Mouse (Mus musculus) right cerebral cortex, postnatal 10 days (tissue): Measurements from ENCODE around the gene Dnah1.

Experiments
- DNase-seq, 2 experiments: peaks; one replicate each; pipeline ENCODE4 v3.0.0; 2021; ENCODE audit warnings: low spot score in 2 of 2

Gene Dnah1

DNA sequence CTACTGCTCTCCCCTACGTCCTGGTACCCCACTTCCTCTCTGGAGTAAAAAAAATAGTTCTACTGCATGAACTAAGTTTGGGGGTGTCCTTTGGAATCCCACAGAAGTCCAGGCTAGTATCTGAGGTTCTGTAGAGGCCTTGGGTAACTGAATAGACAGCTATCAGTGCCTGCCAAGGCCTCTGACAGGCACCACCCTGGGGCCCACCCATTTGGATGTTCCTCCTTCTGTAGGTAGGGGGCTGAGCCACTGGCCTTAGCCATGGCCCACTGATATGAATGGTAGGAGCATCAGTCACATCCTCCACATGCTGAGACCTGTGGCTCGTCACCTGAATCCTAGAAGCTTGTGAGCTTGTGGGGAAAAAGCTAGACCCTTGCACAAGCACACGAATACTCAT is 5.9 kb downstream of the Dnah1 start:
- DNase-seq, result no peak

DNA sequence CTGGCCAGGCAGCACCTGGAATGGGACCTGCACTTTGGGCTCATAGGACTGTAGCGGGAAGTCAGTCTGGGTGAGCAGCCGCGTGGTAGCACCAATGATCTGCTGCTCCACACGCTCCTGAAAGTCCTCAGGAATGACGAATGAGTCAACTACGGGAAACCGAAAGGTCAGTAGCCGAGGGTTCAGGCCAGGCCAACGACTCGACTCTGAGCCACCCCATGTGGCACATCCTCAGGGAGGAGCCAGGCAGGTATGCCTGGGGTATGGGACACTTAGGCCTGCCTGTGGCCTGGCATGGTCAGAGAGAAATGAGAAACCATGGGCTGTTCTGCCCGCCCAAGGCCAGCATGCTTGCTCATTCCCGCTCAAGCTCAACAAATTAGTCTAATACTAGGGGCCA is 7.1 kb downstream of the Dnah1 start:
- no peak for DNase-seq

DNA sequence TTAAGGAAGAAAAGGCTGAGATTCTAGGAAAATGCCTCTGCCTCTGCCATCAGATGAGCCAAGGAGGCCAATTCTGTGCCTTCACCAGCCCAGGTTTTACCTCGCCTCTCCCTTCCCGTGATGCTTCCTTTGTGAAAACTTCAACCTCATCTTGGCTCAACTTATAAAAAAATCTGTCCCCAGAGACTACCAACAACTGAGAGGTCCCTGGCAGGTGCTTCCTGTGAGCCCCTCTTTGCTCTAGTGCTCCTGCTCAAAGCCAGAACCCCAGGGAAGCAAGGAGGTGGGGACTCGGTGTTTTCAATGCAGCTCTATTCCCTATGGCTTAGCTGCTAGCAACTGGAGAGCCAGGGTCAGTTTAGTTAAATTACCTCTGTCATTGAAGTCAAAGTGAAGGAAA is 10.5 kb downstream of the Dnah1 start:
- DNase-seq, result no peak

DNA sequence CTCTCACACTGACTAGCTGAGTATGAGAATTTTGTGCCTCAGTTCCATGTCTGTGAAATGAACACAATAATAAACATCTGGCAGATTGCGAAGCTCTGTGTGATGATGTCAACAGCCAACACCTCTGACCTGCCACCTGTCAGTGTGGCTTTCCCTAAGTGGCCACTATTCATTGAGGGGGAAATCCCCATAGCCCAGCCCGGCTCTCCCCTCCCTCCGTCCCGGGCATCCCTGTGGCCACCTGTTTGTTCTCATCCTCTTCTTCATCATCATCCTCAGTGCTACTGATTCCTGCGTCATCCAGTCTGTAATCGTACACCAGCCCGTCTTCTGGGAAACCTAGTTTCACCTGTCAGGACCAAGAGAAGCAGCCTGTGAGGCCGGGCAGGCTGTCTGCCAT is 38.0 kb downstream of the Dnah1 start:
- DNase-seq, result no peak

DNA sequence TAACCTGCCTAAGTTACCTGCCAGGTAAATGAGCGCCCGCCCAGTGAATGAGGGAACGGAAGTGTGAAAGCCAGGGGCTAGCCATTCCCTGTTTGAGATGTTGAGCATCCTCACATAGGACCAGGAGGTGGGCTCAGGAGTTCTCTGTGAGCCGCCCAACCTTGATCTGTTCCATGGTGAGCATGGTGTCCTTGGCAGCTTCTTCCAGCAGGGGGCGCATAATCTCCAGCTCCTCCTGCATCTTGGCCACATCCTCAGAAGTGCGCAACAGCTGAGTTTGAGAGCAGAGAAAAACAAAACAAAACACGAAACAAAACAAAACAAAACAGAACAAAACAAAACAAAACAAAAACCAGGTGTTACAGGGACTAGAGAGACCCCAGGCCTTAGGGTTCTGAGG is 51.5 kb downstream of the Dnah1 start:
- DNase-seq, result peak; percentile 82 to 87

DNA sequence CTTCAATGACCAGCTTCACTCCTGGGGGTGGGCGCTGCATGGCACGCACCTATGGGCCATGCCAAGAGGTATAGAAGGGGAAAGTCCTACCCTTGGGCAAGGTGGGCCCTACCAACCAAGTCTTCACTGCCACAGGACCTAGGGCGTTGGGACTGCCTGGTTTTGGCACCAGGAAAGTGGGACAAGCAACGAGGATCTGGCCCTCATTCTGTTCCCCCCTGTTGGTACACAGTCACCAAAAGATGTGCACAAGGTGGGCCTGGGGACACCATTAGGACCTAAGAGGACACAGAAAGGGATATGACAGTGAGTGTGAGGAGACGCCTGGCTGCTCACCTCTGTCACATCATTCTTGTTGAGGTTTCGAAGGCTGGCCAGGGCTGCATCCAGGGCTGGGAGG is 52.6 kb downstream of the Dnah1 start:
- DNase-seq, result no peak

DNA sequence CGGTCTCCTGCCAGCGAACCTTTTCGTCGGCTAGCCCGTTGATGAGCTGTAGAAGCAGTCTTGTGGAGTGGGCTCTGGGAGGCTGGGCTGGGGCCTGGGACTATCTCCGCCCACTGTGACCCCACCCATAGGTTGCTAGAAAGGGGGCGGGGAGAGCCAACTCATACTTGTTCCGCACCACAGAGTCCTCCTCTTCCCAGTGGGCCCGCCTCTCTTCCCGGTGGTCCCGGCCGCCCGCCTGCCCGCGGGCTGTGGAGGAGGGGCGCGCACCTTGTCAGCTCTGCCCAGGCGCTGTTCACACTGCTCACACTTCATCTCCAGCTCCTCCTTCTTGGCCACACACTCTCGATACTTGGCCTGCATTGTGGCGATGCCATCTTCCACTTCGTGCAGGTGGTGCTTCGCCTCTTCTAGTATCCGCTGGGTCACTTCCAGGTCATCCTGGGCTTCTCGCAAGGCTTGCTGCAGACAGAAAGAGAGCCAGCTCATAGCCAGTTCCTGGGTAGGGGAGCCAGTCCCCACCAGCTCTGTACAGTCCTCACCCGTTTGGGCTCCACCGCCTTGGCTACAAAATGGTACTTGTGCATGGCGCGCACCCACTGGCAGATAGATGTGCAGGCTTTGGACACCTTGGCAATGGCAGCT is 54.1 kb downstream of the Dnah1 start:
- DNase-seq, result peak; percentile 76

DNA sequence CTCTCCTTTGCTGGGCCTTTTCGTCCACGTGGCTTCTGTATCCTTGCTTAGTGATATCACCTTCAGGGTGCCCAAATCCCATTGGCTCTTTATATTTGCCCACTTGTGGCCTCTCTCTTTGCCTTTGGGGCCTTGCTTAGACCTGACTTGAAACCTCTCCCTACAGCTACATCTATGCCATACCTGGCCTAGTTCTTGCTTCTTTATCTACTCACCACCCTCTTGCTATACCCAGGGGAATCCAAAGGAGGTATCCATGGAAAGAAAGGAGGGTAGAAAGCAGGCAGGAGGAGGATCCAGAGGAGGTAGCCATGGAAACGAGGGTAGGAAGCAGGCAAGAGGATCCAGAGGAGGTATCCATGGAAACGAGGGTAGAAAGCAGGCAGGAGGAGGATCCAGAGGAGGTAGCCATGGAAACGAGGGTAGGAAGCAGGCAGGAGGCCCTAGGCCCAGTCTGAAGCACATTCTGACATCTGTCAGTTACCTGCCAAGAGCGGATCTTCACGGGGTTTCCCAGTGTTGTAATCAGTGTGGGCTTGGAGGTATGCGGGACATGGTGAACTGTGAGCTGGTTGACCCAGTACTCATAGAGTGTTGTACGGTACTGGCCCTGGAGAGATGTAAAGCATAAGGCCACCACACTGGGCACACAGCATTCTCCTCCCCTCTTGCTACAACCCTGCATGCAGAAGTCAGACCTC is 55.2 kb downstream of the Dnah1 start:
- DNase-seq, result peak; percentile 67 to 87

DNA sequence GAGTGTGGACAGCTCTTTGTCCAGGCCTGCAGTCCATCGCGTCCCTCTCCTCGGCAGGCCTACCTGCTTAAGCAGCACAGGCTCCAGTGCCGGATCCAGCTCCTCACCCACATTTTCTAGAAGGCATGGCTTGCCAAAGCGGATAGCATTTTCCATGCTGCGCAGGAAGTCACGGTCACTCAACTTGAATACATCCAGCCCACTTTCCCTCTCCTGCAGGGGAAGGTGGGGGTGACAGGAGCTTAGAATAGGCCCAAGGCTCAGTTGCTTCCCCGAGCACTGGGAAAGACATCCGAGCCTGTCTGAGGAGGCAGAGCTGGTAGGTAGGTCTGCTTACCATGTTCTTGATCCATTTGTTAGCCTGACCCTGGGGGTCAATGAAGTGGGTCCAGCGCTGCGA is 56.0 kb downstream of the Dnah1 start:
- peak in 1 of 2 experiments; percentile 33 for DNase-seq

DNA sequence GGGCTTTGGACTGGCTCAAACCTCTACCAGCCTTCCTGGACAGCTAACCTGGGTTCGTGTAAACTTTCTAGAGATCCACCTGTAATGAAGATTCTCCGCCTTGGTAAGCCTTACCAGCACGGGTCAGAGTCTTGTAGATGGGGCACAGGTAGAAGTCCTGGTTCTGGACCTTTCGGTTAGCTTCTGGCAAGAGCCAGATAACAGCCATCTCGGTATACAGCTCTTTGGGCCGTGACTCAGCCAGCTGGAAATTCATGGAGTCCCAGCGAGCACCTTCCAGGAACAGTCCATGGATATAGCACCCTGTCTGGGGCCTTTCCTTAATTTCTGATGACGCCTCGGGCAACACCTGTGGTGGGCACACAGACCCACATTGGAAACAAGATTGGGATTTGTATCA is 62.8 kb downstream of the Dnah1 start:
- no peak for DNase-seq

DNA sequence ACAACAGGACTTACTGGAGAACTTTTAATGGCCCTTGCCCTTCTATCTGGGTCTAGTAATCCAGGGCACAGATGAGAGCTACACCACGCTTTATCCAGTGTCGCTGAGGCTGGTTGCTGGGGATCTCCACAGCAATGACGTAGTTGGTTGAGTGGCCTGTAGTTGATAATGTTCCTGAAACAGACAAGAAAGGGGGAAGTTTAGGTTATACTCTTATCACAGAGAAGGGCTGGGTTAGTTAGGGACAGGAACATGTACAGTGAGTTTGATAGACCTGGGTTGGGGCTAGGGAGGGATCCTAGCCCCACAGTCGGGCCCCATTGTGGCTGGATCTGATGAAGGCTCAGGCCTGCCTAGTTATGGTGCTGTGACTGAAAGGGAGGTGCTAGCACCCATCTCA is 63.3 kb downstream of the Dnah1 start:
- no peak for DNase-seq

DNA sequence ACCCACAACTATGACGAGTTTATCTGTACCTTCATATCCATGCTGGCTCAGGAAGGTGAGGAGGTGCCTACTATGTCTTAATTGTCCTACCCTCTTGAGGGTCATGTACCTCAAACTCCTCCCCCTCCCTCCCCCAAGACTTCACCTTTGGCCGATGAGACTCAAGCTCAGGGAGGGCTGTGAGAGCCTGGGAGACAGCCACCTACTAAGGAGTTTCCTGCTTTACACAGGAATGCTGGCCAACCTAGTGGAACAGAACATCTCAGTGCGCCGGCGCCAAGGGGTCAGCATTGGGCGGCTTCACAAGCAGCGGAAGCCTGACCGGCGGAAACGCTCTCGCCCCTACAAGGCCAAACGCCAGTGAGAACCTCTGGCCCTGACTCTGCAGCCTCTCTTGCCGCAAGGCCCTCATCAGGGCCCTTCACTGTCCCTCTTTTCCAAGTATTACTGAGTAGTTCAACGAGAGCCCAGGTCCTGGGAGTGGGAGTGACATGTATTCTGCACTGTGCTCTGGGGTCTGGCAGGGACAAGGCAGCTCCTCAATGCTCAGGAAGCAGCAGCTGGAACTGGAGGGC is 65.1 kb downstream of the Dnah1 start:
- DNase-seq, result no peak

DNA sequence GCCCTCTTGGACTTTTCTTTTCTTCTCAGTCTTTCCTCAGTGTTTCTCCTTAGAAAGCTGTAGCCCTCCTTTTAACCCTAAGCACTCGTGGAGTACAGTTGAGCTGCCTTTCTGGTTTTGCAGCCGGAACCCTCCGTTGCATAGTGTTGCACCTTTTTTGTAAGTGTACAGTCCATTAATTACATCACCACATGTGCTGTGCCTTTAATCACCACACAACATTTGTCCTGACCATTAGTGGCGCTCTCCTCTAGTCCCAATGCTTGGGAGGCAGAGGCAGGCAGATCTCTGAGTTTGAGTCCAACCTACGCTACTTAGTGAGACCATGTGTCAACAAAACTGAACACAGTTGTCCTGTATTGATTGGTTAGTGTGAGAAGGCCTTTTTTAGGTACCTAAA is 71.6 kb downstream of the Dnah1 start:
- no peak for DNase-seq

DNA sequence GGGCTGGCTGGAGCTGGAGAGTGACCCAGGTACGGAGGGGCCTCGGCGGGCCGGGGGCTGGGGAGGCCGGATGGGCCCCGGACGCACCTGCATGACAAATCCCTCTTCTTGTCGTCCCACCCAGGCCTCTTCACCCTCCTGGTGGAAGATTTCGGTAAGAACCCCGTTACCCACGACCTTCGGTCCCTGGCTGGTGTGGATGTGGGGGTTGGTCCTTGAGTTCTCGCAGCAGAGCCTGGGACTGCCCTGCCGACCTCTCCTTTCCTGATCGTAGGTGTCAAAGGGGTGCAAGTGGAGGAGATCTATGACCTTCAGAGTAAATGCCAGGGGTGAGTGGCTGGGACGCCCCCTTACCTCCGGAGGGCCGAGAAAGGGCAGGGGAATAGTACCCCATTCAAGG is 72.1 kb downstream of the Dnah1 start:
- DNase-seq, result no peak

DNA sequence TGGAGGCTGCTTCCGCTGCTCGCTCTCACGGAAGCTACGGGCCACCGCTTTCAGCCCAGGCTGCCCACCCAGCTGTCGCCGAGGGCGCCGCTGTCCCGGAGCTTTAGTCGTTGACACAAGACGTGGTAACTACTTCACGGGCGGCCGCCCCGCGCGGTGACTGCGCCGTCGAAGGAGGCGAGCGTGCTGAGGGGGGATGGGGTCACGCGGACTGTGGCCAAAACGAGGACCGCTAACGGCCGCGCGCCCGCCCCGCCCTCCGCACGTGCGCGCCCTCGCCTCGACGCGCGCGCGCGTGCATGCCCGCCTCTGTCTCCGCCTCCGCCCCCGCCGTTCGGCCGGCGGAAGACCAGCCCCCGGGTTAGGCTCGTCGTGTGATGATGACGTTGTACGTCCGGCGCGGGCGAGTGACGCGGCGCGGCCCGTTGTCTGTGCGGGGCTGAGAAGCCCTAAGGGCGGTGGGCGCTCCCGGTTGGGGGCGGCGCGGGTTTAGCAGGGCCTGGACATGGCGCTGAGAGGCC is 72.6 kb downstream of the Dnah1 start, which contains the start of the genes Phf7 and Bap1:
TSS of gene Phf7 (minus strand) at position 234 of the 521 bp plus-strand sequence.
TSS of gene Bap1 (plus strand) at position 367 of the 521 bp plus-strand sequence.
- peak; percentile 97 to 98 for DNase-seq

DNA sequence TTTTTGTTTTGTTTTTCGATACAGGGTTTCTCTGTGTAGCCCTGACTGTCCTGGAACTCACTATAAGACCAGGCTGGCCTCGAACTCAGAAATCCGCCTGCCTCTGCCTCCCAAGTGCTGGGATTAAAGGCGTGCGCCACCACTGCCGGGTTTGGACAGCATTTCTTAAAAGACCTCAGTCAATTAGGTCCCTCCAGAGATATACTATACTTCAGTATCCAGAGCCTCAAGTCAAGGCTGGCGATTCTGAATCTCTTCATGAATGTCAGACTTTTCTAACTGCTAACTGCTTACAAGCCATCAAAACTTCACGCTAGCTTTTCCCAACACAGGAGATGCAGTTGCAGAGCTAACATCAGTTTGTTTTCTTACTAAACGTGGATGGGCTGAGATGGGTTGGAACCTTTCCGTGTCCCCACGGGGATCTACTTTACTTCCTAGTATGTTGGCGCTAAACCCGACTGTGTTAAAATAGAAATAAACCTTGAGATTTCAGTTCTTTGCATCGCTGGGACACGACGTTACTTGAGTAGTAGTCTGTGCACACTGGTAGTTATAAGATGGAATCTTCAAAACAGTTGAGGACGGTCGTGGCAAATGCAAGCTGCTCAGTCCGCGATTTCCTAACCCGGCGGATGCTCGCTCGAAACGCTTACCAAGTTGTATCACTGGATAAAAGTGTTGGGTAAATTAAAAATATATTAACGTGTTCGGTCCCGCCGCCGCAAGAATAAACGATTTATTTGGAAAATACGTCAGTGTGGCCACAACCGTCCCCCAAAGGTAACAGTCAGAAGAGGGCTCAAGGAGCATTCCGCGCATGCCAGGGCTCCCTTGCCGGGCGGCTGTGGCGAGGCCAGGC is 73.2 kb downstream of the Dnah1 start:
- DNase-seq, result no peak

DNA sequence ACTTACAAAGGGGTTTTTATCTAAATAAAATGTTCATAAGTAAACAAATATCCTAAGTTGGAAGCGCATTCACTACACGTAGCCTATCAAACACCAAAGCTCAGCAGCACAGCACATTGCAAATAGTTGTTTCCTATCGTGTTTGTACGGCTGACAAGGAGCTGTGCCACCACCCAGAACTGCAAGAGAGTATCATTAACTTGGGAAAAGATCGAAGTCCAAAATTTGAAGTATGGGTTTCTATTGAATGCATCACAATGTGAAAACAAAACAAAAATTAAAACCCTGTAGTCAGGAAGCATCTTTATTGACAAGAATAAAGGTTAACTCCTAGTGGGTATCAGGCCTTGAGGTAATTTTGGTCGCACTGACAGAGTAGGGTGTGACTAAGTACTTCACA is 75.3 kb downstream of the Dnah1 start:
- no peak for DNase-seq

DNA sequence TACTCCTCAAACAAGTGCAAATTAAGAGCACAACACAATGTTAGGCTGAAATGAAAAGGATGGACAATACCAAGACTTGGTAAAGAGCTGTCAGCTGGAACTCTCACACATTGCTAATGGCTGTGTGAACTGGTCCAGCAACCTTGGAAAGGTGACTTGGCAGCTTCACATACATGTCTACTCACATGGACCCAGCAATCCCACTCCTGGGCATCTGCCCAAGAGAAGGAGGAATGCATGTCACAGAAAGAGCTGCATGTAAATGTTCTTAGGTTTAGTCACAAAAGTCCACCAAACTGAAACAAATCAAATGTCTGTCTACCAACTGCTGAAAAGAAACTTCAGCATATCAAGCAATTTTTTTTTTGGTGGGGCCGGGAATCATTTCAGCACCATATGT is 77.8 kb downstream of the Dnah1 start:
- no peak for DNase-seq

DNA sequence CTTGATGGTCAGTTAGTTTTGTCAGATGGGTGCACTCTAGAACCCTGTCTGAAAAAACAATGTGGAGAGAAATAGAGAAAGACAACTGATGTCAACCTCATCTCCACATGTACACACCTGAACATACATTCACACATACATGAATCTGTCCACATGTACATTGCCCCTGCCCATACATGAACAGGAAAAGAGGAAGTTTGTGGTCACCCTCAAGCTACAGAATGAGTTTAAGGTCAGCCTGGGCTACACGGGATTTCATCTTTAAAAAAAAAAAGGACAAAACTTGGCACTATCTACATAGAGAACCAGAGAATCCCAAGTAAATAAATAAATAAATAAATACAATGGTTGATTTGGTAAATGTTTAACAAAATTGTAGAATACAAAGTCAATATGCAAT is 78.9 kb downstream of the Dnah1 start:
- DNase-seq, result no peak

DNA sequence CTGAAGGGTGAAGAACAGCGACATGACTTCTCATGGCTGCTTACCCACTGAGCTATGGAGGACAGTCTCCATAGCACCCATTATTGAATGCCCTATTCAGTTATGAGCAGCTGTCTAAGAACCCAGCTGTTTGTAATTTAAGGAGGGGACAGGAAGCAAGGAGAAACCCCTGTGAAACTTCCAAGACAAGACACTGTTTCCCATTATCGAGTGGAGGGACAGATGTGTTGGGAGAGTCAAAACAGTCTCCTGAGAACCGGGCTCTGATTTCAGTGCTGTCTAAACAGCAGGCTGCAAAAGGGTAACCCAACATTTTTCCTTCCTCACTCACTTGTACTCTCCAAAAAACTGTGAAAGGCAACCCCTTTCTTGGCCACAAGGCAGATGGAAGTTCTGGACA is 83.2 kb downstream of the Dnah1 start:
- DNase-seq, result no peak

DNA sequence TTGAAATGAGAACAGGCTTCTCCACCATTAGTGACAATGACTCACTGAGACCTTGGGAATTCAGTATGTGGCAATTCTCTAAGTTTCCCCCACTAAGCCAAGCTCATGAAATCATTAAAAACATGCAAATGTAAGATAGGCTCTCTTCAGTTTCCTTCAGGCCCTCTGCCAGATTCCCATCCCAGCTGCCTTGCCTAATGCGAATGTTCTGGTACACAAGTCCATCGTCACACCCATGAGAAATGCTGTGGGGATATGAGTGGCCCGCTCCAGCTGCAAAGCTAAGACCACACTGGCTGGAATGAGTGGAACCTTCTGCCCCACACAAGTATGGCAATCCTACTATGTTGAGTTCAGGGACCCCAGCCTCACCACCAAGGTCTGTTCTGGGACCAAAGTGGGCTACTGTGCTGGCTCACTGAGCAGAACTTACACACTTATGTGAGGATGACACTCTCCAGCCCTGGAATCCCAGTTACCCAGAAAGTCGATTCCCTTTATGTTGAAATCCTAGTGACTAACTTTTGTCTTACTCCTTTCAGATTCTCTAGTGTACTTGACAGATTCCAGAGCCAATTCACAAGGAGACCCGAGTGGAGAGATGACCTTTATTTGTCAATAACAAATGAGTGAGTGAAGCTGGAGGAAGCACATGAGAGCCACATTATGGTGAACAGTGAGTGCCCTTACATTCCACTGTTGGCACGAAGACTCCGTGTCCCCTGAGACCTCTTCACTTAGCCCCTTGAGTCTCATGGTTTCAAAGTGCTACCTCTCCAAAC is 86.4 kb downstream of the Dnah1 start:
- no peak for DNase-seq
